Mouse (Mus musculus) kidney, embryonic 16.5 days (tissue): ENCODE measurements around the gene Aldh3b2. TPM values are rescaled to one million over a fixed set of nuclear protein-coding genes. Genes with fewer than 3 reads are reported as not detected.
"Not testable (repeated sequence)": the region's sequence is repeated elsewhere in the genome, so short reads cannot be mapped to it uniquely, and the experiment has no call there.

Experiments
- ATAC-seq: fragments of 200-750 bp; cut with Nextera tagmentation; 2 replicates; pipeline ENCODE4 v1.8.0; 2017; ENCODE audit warnings: moderate TSS enrichment; ENCODE audit not compliant: low FRiP score, low TSS enrichment
- H3K27ac ChIP-seq: fragments of 300-500 bp; sonication (generic); 2 replicates; pipeline ENCODE4 v1.5.1; 2014; ENCODE audit warnings: low read length
- H3K27me3 ChIP-seq: fragments of 300-500 bp; sonication (generic); 2 replicates; pipeline ENCODE4 v1.6.1; 2014; ENCODE audit warnings: low read length, control low read depth, mixed read lengths; ENCODE audit not compliant: insufficient read depth
- H3K36me3 ChIP-seq: fragments of 300-500 bp; sonication (generic); 2 replicates; pipeline ENCODE4 v1.6.1; 2014; ENCODE audit warnings: low read length, control low read depth, mixed read lengths; ENCODE audit not compliant: insufficient read depth
- H3K4me1 ChIP-seq: fragments of 300-500 bp; sonication (generic); 2 replicates; pipeline ENCODE4 v1.6.1; 2014; ENCODE audit warnings: low read length, control low read depth, mixed read lengths; ENCODE audit not compliant: insufficient read depth
- H3K4me2 ChIP-seq: fragments of 300-500 bp; sonication (generic); replicated peaks from 2 replicates; pipeline ENCODE4 v1.6.1; 2014; ENCODE audit warnings: low read depth, low read length
- H3K4me3 ChIP-seq: fragments of 300-500 bp; sonication (generic); 2 replicates; pipeline ENCODE4 v1.5.1; 2014; ENCODE audit warnings: mild to moderate bottlenecking, low read length
- H3K9ac ChIP-seq: fragments of 300-500 bp; sonication (generic); replicated peaks from 2 replicates; pipeline ENCODE4 v1.6.1; 2014; ENCODE audit warnings: low read length
- H3K9me3 ChIP-seq: fragments of 300-500 bp; sonication (generic); 2 replicates; pipeline ENCODE4 v1.6.1; 2016; ENCODE audit warnings: low read length, control low read depth
- WGBS: fragments of 180-500 bp; shearing (Covaris S2); extraction: QIAGEN DNeasy Blood & Tissue Kit; methylation state at CpG from one replicate; pipeline ENCODE4 v1.1.7; 2014; 5-methylcytosine and 5-hydroxymethylcytosine counted together
- polyA plus RNA-seq: library from polyadenylated mRNA; unstranded; fragments of >200 nt; fragmentation: Nextera tagmentation; extraction: Ambion mirVana; gene quantifications from 2 replicates; pipeline ENCODE4 v1.2.1, GENCODE M21; 2015

Gene Aldh3b2
- polyA plus RNA-seq, 1 experiment from 2014 or later, result 5.1 TPM

DNA sequence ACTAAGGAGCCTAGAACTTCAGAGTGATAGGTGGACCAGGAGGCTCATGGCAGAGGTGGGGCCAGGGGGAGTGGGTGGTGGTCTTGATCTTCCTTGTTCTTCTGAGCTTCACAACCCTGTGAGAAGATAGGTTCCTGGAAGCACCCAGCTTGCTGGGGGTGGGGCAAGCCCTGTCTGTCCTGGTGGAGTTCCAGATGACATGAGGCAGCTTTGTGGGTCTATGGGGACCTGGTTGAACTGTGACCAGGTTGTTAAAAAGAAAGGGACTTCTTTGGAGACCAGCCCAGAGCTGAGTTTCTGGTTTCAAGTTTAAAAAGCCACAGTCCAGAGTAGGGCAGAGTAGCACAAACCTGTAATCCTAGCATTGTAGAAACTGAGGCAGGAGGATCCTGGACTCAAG lies 13.1 kb upstream of the Aldh3b2 start:
- Histone ChIP-seq H3K27ac (no peak overlapping the region), H3K27me3 (no peaks in the 10 kb centered on the region), H3K4me1 (peaks cover 10% of the 10 kb centered on the region; the same call in 1 of the 2 replicates), H3K4me2 (no peak overlapping the region), H3K4me3 (no peak overlapping the region), H3K9ac (no peak overlapping the region), H3K36me3 (no peaks in the 10 kb centered on the region), H3K9me3 (0 out of 2 replicates have a peak, but pooled peaks cover 3% of the 10 kb centered on the region)
- ATAC-seq, result no peak

DNA sequence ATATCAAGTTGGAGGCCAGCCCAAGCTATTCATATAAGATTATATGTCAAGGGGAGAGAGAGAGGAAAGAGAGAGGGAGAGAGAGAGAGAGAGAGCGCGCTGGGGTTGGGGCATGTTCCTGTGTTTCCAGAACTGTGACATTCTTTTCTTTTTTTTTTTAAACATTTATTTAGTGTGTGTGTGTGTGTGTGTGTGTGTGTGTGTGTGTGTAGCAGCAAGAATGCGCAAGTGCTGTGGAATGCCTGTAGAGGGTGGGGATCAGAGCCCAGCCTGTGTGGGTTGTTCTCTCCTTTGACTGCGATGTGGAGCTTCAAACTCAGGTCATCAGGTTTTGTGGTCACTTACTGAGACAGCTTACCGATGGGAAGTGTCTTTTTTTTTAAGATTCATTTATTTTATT lies 11.9 kb upstream of the Aldh3b2 start:
- 83% methylated on average over 5 of the region's 5 CpGs for WGBS
- H3K4me1 ChIP-seq, result 0 out of 2 replicates have a peak, but pooled peaks cover 3% of the 10 kb centered on the region
- no peaks in the 10 kb centered on the region for H3K27me3 ChIP-seq
- ATAC-seq, result no peak
- no peak overlapping the region for H3K9ac ChIP-seq
- H3K9me3 ChIP-seq, result 0 out of 2 replicates have a peak, but pooled peaks cover 3% of the 10 kb centered on the region
- H3K4me2 ChIP-seq, result no peak overlapping the region
- no peak overlapping the region for H3K4me3 ChIP-seq
- no peaks in the 10 kb centered on the region for H3K36me3 ChIP-seq
- H3K27ac ChIP-seq, result no peak overlapping the region

DNA sequence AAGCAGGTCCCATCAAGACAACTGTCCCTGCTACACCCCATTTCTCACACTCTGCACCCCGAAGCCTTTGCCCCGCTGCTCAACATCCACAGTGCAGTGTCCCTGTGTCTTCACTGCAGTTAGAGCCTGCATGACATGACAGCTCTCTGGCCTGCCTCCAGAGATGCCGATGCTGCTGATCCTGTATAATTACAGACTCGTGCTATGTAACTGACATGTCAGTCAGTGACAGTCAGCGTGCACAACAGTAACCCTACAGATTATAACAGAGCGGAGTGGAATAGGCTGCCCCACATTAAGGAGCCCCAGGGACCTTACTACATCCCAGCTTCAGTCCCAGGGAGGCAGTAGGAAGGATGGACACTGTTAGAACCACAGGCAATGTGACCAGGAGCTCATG lies 10.3 kb upstream of the Aldh3b2 start:
- 82% methylated on average over 6 of the region's 6 CpGs for WGBS
- ATAC-seq, H3K4me3 ChIP-seq: not testable (repeated sequence)

GRCm38 (mm10) chr19:3962469-3962868 lies 9.7 kb upstream of the Aldh3b2 start:
- 0 out of 2 replicates have a peak, but pooled peaks cover 3% of the 10 kb centered on the region for H3K9me3 ChIP-seq
- H3K27ac ChIP-seq, result no peak overlapping the region
- H3K27me3 ChIP-seq, result no peaks in the 10 kb centered on the region
- no peak overlapping the region for H3K4me2 ChIP-seq
- ATAC-seq, result no peak
- H3K4me1 ChIP-seq, result no peaks in the 10 kb centered on the region
- WGBS, result 10% methylated on average over 2 of the region's 2 CpGs
- no peaks in the 10 kb centered on the region for H3K36me3 ChIP-seq
- no peak overlapping the region for H3K4me3 ChIP-seq
- H3K9ac ChIP-seq, result no peak overlapping the region

More for the DNA sequence above, 10.3 kb upstream of the Aldh3b2 start:
- not testable (repeated sequence) for H3K4me1 ChIP-seq, H3K4me2 ChIP-seq, H3K9me3 ChIP-seq, H3K36me3 ChIP-seq, H3K27ac ChIP-seq, H3K9ac ChIP-seq, H3K27me3 ChIP-seq

GRCm38 (mm10) chr19:3964030-3964429 lies 8.1 kb upstream of the Aldh3b2 start:
- Histone ChIP-seq H3K4me2 (no peak overlapping the region), H3K27me3 (no peaks in the 10 kb centered on the region), H3K27ac (no peak overlapping the region), H3K4me1 (no peaks in the 10 kb centered on the region), H3K36me3 (no peaks in the 10 kb centered on the region), H3K9ac (no peak overlapping the region), H3K4me3 (no peak overlapping the region), H3K9me3 (0 out of 2 replicates have a peak, but pooled peaks cover 3% of the 10 kb centered on the region)
- 67% methylated on average over 4 of the region's 4 CpGs for WGBS
- ATAC-seq, result no peak

DNA sequence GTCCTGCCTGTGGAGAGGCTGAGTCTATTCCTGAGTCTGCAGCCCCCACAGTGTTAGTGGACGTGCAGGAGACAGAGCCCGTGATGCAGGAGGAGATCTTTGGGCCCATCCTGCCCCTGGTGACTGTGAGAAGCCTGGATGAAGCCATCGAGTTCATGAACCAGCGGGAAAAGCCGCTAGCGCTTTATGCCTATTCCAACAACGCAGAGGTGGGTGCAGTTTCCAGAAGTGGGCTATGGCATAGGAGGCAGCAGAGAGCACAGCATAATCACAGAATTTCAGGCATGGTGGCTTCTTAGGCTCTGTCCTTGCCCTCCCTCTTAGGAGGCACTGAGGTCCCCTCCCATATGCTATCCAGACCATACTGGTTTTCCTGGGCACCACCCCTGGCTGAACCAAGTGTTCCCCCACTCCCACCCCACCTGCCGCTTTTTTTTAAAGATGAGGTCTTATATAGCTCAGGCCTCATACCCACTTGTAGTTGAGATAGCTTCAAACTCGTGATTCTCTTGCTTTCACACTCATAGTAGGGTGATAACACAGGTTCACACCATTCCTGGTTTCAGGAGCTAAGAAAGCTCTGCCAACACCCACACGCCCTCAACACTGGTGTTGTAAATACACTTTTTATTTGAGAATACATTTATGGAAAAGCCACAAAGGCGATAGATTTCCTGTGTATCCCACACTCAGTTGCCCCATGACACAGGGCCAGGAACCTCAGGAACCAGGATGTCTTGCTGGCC lies 5.6 kb upstream of the Aldh3b2 start:
- Histone ChIP-seq H3K4me1 (0 out of 2 replicates have a peak, but pooled peaks cover 3% of the 10 kb centered on the region), H3K27ac (no peak overlapping the region), H3K9ac (no peak overlapping the region), H3K9me3 (no peaks in the 10 kb centered on the region), H3K4me2 (no peak overlapping the region), H3K36me3 (no peaks in the 10 kb centered on the region), H3K27me3 (no peaks in the 10 kb centered on the region), H3K4me3 (no peak overlapping the region)
- no peak for ATAC-seq
- 70% methylated on average over 11 of the region's 11 CpGs for WGBS

- H3K4me2 ChIP-seq, result no peak overlapping the region
- no peaks in the 10 kb centered on the region for H3K9me3 ChIP-seq
- H3K4me1 ChIP-seq, result 0 out of 2 replicates have a peak, but pooled peaks cover 5% of the 10 kb centered on the region
- H3K27me3 ChIP-seq, result no peaks in the 10 kb centered on the region
- H3K9ac ChIP-seq, result no peak overlapping the region
- no peak for ATAC-seq
- H3K4me3 ChIP-seq, result no peak overlapping the region
- H3K36me3 ChIP-seq, result no peaks in the 10 kb centered on the region
- H3K27ac ChIP-seq, result no peak overlapping the region
- WGBS, result 73% methylated on average over 3 of the region's 3 CpGs
Measured at GRCm38 (mm10) chr19:3967258-3967657, 4.9 kb upstream of the Aldh3b2 start.

DNA sequence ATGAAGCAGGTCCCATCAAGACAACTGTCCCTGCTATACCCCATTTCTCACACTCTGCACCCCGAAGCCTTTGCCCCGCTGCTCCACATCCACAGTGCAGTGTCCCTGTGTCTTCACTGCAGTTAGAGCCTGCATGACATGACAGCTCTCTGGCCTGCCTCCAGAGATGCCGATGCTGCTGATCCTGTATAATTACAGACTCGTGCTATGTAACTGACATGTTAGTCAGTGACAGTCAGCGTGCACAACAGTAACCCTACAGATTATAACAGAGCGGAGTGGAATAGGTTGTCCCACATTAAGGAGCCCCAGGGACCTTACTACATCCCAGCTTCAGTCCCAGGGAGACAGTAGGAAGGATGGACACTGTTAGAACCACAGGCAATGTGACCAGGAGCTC lies 2.5 kb downstream of the Aldh3b2 start:
- not testable (repeated sequence) for H3K4me2 ChIP-seq, H3K9ac ChIP-seq, H3K36me3 ChIP-seq, ATAC-seq, H3K4me1 ChIP-seq, H3K27me3 ChIP-seq, H3K27ac ChIP-seq, H3K9me3 ChIP-seq, H3K4me3 ChIP-seq
- WGBS, result 85% methylated on average over 6 of the region's 6 CpGs

DNA sequence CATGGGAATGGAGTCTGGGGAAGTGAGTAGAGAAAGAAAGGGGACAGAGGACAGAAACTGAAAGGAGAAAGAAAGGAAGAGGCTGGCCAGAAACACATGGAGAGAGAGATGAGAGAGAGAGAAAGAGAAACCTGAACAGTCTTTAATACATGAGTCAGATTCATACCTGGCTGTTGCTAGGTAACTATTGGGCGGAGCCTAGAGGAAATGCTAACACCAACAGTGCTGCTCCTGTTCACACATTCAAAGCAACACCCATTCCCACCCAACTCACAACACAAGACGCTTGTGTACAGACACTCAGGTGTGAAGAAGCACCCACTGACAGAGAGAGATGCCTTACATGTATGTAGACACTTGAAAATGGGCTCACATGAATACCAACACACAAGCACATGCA lies 3.7 kb downstream of the Aldh3b2 start:
- H3K36me3 ChIP-seq, result no peaks in the 10 kb centered on the region
- 80% methylated on average over 2 of the region's 2 CpGs for WGBS

GRCm38 (mm10) chr19:3980309-3980708 lies 8.2 kb downstream of the Aldh3b2 start:
- Histone ChIP-seq H3K4me1 (peaks cover 20% of the 10 kb centered on the region), H3K4me3 (no peak overlapping the region), H3K27ac (no peak overlapping the region), H3K9ac (0 out of 2 replicates have a peak overlapping the region, but pooled peaks have one; percentile 8), H3K9me3 (no peaks in the 10 kb centered on the region), H3K27me3 (peaks cover 3% of the 10 kb centered on the region; the same call in 1 of the 2 replicates), H3K36me3 (no peaks in the 10 kb centered on the region), H3K4me2 (no peak overlapping the region)
- peak; percentile 76 for ATAC-seq
- 9% methylated on average over 4 of the region's 4 CpGs for WGBS

More for the DNA sequence above, 3.7 kb downstream of the Aldh3b2 start:
- H3K9me3 ChIP-seq, result no peaks in the 10 kb centered on the region
- 0 out of 2 replicates have a peak, but pooled peaks cover 3% of the 10 kb centered on the region for H3K4me1 ChIP-seq
- no peak for ATAC-seq
- no peak overlapping the region for H3K9ac ChIP-seq
- no peak overlapping the region for H3K4me3 ChIP-seq
- no peak overlapping the region for H3K4me2 ChIP-seq
- H3K27me3 ChIP-seq, result peaks cover 3% of the 10 kb centered on the region; the same call in 1 of the 2 replicates
- no peak overlapping the region for H3K27ac ChIP-seq
